Mouse (Mus musculus): ENCODE data around the gene Gm5152.
"Not testable (repeated sequence)": the region's sequence is repeated elsewhere in the genome, so short reads cannot be mapped to it uniquely, and the experiment has no call there.

The Gm5152 gene

GRCm38 (mm10) chr5:10246426-10246825 is at the start of gene Gm5152:
Gene Gm5152 (minus strand): TSS chr5:10246526.
- DNase-seq (ENCODE audit: extremely low spot score, low spot score): not testable (repeated sequence)

GRCm38 (mm10) chr5:10254768-10255167 is 8.4 kb upstream of the Gm5152 start:
- DNase-seq (ENCODE audit: extremely low spot score, low spot score): not testable (repeated sequence)

- not testable (repeated sequence) for DNase-seq (ENCODE audit: extremely low spot score, low spot score)
Observed at GRCm38 (mm10) chr5:10245770-10246169, 556 bp downstream of the Gm5152 start.

GRCm38 (mm10) chr5:10240436-10240835 is 5.9 kb downstream of the Gm5152 start:
- not testable (repeated sequence) for DNase-seq (ENCODE audit: extremely low spot score, low spot score)

- no peak for DNase-seq (ENCODE audit: extremely low spot score, low spot score)
Observed at GRCm38 (mm10) chr5:10220317-10220716, 26.0 kb downstream of the Gm5152 start.

GRCm38 (mm10) chr5:10203067-10203466 is 43.3 kb downstream of the Gm5152 start:
- no peak for DNase-seq (ENCODE audit: extremely low spot score, low spot score)

GRCm38 (mm10) chr5:10196880-10197279 is 49.4 kb downstream of the Gm5152 start:
- no peak for DNase-seq (ENCODE audit: extremely low spot score, low spot score)
